Mouse (Mus musculus) embryonic facial prominence, embryonic 10.5 days (tissue): ENCODE results near the gene Polg. TPM values are rescaled to one million over a fixed set of nuclear protein-coding genes. Genes with fewer than 3 reads are reported as not detected.
A peak's percentile ranks its signal among the peaks of the same experiment; 100 is the strongest.

Experiments used
- DNase-seq: peaks from one replicate; pipeline ENCODE4 v3.0.0-alpha.2; 2017; ENCODE audit warnings: low spot score
- H3K27ac ChIP-seq: fragments of 300-500 bp; sonication (generic); replicated peaks from 2 replicates; pipeline ENCODE4 v1.5.1; 2016; ENCODE audit warnings: mild to moderate bottlenecking
- H3K27me3 ChIP-seq: fragments of 300-500 bp; sonication (generic); replicated peaks from 2 replicates; pipeline ENCODE4 v1.6.1; 2016; ENCODE audit warnings: low read depth, mild to moderate bottlenecking; ENCODE audit not compliant: poor library complexity, severe bottlenecking
- H3K36me3 ChIP-seq: fragments of 300-500 bp; sonication (generic); replicated peaks from 2 replicates; pipeline ENCODE4 v1.6.1; 2016; ENCODE audit warnings: mild to moderate bottlenecking, moderate library complexity
- H3K4me1 ChIP-seq: fragments of 300-500 bp; sonication (generic); 2 replicates; pipeline ENCODE4 v1.6.1; 2016
- H3K4me3 ChIP-seq: fragments of 300-500 bp; sonication (generic); 2 replicates; pipeline ENCODE4 v1.5.1; 2016; ENCODE audit warnings: mild to moderate bottlenecking, moderate library complexity
- H3K9me3 ChIP-seq: fragments of 300-500 bp; sonication (generic); 2 replicates; pipeline ENCODE4 v1.6.1; 2016; ENCODE audit warnings: mild to moderate bottlenecking
- WGBS: fragments of 180-500 bp; shearing (Covaris S2); methylation state at CpG from one replicate; pipeline ENCODE4 v1.1.7; 2016; 5-methylcytosine and 5-hydroxymethylcytosine counted together
- polyA plus RNA-seq: library from polyadenylated mRNA; unstranded; fragments of >200 nt; fragmentation: Nextera tagmentation; extraction: Ambion mirVana; gene quantifications from 2 replicates; pipeline ENCODE4 v1.2.1, GENCODE M21; 2016

Polg gene
- polyA plus RNA-seq, result 33.4 and 37.8 TPM in 2 replicates

- WGBS, result under 1% methylated on average over 76 of the region's 76 CpGs
- Histone ChIP-seq H3K4me1 (peaks cover 54% of the 10 kb centered on the region), H3K4me3 (peak within 1 kb of the TSS; percentile 97)
Measured at GRCm38 (mm10) chr7:79466053-79466901, at the start of gene Polg. Gene Polg (minus strand): TSS chr7:79466362.

GRCm38 (mm10) chr7:79515861-79516260, 49.7 kb upstream of the Polg start:
- H3K4me1 ChIP-seq, result peaks cover 17% of the 10 kb centered on the region
- DNase-seq, result no peak
- H3K27me3 ChIP-seq, result peaks cover 100% of the 10 kb centered on the region
- 27% methylated on average over 9 of the region's 9 CpGs for WGBS
- H3K36me3 ChIP-seq, result no peaks in the 10 kb centered on the region
- peak overlapping the region; percentile 55 for H3K4me3 ChIP-seq
- H3K9me3 ChIP-seq, result no peaks in the 10 kb centered on the region
- peak overlapping the region; percentile 81 for H3K27ac ChIP-seq

More at GRCm38 (mm10) chr7:79466053-79466901, at the start of gene Polg:
- Histone ChIP-seq H3K27ac (peak within 1 kb of the TSS; percentile 91), H3K9me3 (no peaks in the 10 kb centered on the region), H3K27me3 (peaks cover 25% of the 10 kb centered on the region), H3K36me3 (peaks cover 27% of the 10 kb centered on the region)
- peak; percentile 99 for DNase-seq

- WGBS, result 2% methylated on average over 57 of the region's 57 CpGs
- no peaks in the 10 kb centered on the region for H3K36me3 ChIP-seq
Measured at GRCm38 (mm10) chr7:79515221-79515743, 49.1 kb upstream of the Polg start.

GRCm38 (mm10) chr7:79514361-79514881, 48.3 kb upstream of the Polg start:
- DNase-seq, result peak; percentile 52
- WGBS, result 3% methylated on average over 20 of the region's 20 CpGs
- H3K4me3 ChIP-seq, result no peak overlapping the region
- H3K4me1 ChIP-seq, result peaks cover 13% of the 10 kb centered on the region
- H3K36me3 ChIP-seq, result no peaks in the 10 kb centered on the region
- H3K27me3 ChIP-seq, result peaks cover 100% of the 10 kb centered on the region
- no peak overlapping the region for H3K27ac ChIP-seq
- H3K9me3 ChIP-seq, result no peaks in the 10 kb centered on the region

More at GRCm38 (mm10) chr7:79515221-79515743, 49.1 kb upstream of the Polg start:
- Histone ChIP-seq H3K27ac (peak overlapping the region; percentile 81), H3K9me3 (no peaks in the 10 kb centered on the region), H3K4me1 (peaks cover 13% of the 10 kb centered on the region), H3K27me3 (peaks cover 100% of the 10 kb centered on the region), H3K4me3 (peak overlapping the region; percentile 55)
- DNase-seq, result peak; percentile 63

- H3K4me3 ChIP-seq, result no peak overlapping the region
- H3K4me1 ChIP-seq, result peaks cover 18% of the 10 kb centered on the region
- no peaks in the 10 kb centered on the region for H3K9me3 ChIP-seq
- peaks cover 100% of the 10 kb centered on the region for H3K27me3 ChIP-seq
- H3K36me3 ChIP-seq, result peaks cover 5% of the 10 kb centered on the region; the same call in 1 of the 2 replicates
- DNase-seq, result peak; percentile 8
- 9% methylated on average over 2 of the region's 2 CpGs for WGBS
- H3K27ac ChIP-seq, result no peak overlapping the region
Measured at GRCm38 (mm10) chr7:79513466-79513865, 47.3 kb upstream of the Polg start.

- Histone ChIP-seq H3K27ac (no peak overlapping the region), H3K4me1 (peaks cover 17% of the 10 kb centered on the region), H3K4me3 (no peak overlapping the region), H3K27me3 (peaks cover 100% of the 10 kb centered on the region), H3K36me3 (peaks cover 7% of the 10 kb centered on the region; the same call in 1 of the 2 replicates), H3K9me3 (no peaks in the 10 kb centered on the region)
- 8% methylated on average over 4 of the region's 4 CpGs for WGBS
- DNase-seq, result peak; percentile 20
Measured at GRCm38 (mm10) chr7:79512496-79512895, 46.3 kb upstream of the Polg start.

GRCm38 (mm10) chr7:79511656-79512055, 45.5 kb upstream of the Polg start:
- DNase-seq, result peak; percentile 26
- Histone ChIP-seq H3K9me3 (no peaks in the 10 kb centered on the region), H3K36me3 (peaks cover 7% of the 10 kb centered on the region; the same call in 1 of the 2 replicates), H3K27ac (no peak overlapping the region), H3K4me3 (no peak overlapping the region), H3K27me3 (peaks cover 100% of the 10 kb centered on the region), H3K4me1 (peaks cover 24% of the 10 kb centered on the region)
- WGBS, result 2% methylated on average over 5 of the region's 5 CpGs

GRCm38 (mm10) chr7:79511181-79511580, 45.0 kb upstream of the Polg start:
- WGBS, result 10% methylated on average over 7 of the region's 7 CpGs
- Histone ChIP-seq H3K4me3 (no peak overlapping the region), H3K27me3 (peaks cover 100% of the 10 kb centered on the region), H3K27ac (no peak overlapping the region), H3K36me3 (peaks cover 7% of the 10 kb centered on the region; the same call in 1 of the 2 replicates), H3K9me3 (no peaks in the 10 kb centered on the region), H3K4me1 (peaks cover 29% of the 10 kb centered on the region)
- peak; percentile 11 for DNase-seq

- peaks cover 33% of the 10 kb centered on the region for H3K4me1 ChIP-seq
Measured at GRCm38 (mm10) chr7:79510686-79511085, 44.5 kb upstream of the Polg start.

GRCm38 (mm10) chr7:79509710-79510109, 43.5 kb upstream of the Polg start:
- Histone ChIP-seq H3K27me3 (peaks cover 100% of the 10 kb centered on the region), H3K9me3 (no peaks in the 10 kb centered on the region), H3K4me1 (peaks cover 35% of the 10 kb centered on the region), H3K27ac (0 out of 2 replicates have a peak overlapping the region, but pooled peaks have one; percentile 25), H3K4me3 (peak overlapping the region; percentile 57; the same call in 1 of the 2 replicates), H3K36me3 (peaks cover 7% of the 10 kb centered on the region; the same call in 1 of the 2 replicates)
- DNase-seq, result peak; percentile 57
- under 1% methylated on average over 12 of the region's 12 CpGs for whole genome bisulfite sequencing

More at GRCm38 (mm10) chr7:79510686-79511085, 44.5 kb upstream of the Polg start:
- DNase-seq, result no peak
- H3K9me3 ChIP-seq, result no peaks in the 10 kb centered on the region
- H3K4me3 ChIP-seq, result no peak overlapping the region
- WGBS, result 12% methylated on average over 3 of the region's 3 CpGs
- H3K27me3 ChIP-seq, result peaks cover 100% of the 10 kb centered on the region
- peaks cover 7% of the 10 kb centered on the region; the same call in 1 of the 2 replicates for H3K36me3 ChIP-seq
- no peak overlapping the region for H3K27ac ChIP-seq

- Histone ChIP-seq H3K27ac (no peak overlapping the region), H3K36me3 (peaks cover 7% of the 10 kb centered on the region; the same call in 1 of the 2 replicates), H3K4me1 (peaks cover 38% of the 10 kb centered on the region), H3K4me3 (peak overlapping the region; percentile 57), H3K27me3 (peaks cover 100% of the 10 kb centered on the region), H3K9me3 (no peaks in the 10 kb centered on the region)
- DNase-seq, result no peak
- 5% methylated on average over 6 of the region's 6 CpGs for WGBS
Measured at GRCm38 (mm10) chr7:79509235-79509607, 43.1 kb upstream of the Polg start.
